Mouse (Mus musculus) bone marrow macrophage, adult 2 months (primary cell): ENCODE measurements around the gene Bcat1.

ENCODE experiments used
- CTCF ChIP-seq: IDR thresholded peaks from 2 replicates; pipeline ENCODE4 v1.5.1; 2012; ENCODE audit warnings: low read depth, mild to moderate bottlenecking, low read length, moderate library complexity
- POLR2A ChIP-seq: IDR thresholded peaks from 2 replicates; pipeline ENCODE4 v1.6.1; 2012; ENCODE audit warnings: mild to moderate bottlenecking, low read depth, low read length, borderline replicate concordance

- TF ChIP-seq CTCF (no peak), POLR2A (no peak)
These were observed 114.6 kb downstream of the Bcat1 start for GRCm38 (mm10) chr6:144961253-144962012.
